Mouse (Mus musculus) thymus, adult 2 months (tissue): ENCODE data around the gene Thsd7b. TPM values are rescaled to one million over a fixed set of nuclear protein-coding genes. Genes with fewer than 3 reads are reported as not detected.

Source experiments
- DNase-seq: peaks from one replicate; pipeline ENCODE4 v3.0.0; 2021
- H3K27ac ChIP-seq: fragments of 200-500 bp; 2 replicates; pipeline ENCODE4 v1.5.1; 2012; ENCODE audit warnings: low read length, control low read depth; ENCODE audit not compliant: control insufficient read depth, insufficient read depth
- H3K27me3 ChIP-seq: fragments of 200-500 bp; 2 replicates; pipeline ENCODE4 v1.6.1; 2012; ENCODE audit warnings: mild to moderate bottlenecking, low read length, moderate library complexity, mixed read lengths; ENCODE audit not compliant: control insufficient read depth, insufficient read depth
- H3K36me3 ChIP-seq: fragments of 200-500 bp; 2 replicates; pipeline ENCODE4 v1.6.1; 2012; ENCODE audit warnings: mild to moderate bottlenecking, low read length, moderate library complexity; ENCODE audit not compliant: control insufficient read depth, insufficient read depth
- H3K4me1 ChIP-seq: fragments of 200-500 bp; replicated peaks from 2 replicates; pipeline ENCODE4 v1.6.1; 2012; ENCODE audit warnings: low read length; ENCODE audit not compliant: control insufficient read depth, insufficient read depth
- H3K4me3 ChIP-seq: fragments of 200-500 bp; 2 replicates; pipeline ENCODE4 v1.5.1; 2012; ENCODE audit warnings: mild to moderate bottlenecking, low read length, control low read depth, moderate library complexity; ENCODE audit not compliant: control insufficient read depth, insufficient read depth
- CTCF ChIP-seq: fragments of 200-500 bp; IDR thresholded peaks from 2 replicates; pipeline ENCODE4 v1.5.1; 2012; ENCODE audit warnings: mild to moderate bottlenecking, control low read depth, low read length, moderate library complexity, borderline replicate concordance; ENCODE audit not compliant: control insufficient read depth, poor library complexity, insufficient read depth; ENCODE audit errors: extremely low read depth
- POLR2A ChIP-seq: fragments of 200-500 bp; IDR thresholded peaks from 2 replicates; pipeline ENCODE4 v1.6.1; 2012; ENCODE audit warnings: mild to moderate bottlenecking, low read length, control low read depth, moderate library complexity; ENCODE audit not compliant: control insufficient read depth, poor library complexity, insufficient read depth; ENCODE audit errors: extremely low read depth
- WGBS: fragments of 180-500 bp; shearing (Covaris S2); methylation state at CpG from one replicate; pipeline ENCODE4 v1.1.7; 2018; 5-methylcytosine and 5-hydroxymethylcytosine counted together
- polyA plus RNA-seq: library from polyadenylated mRNA; depleted of rRNA; stranded (reverse); fragments of >200 nt; gene quantifications from 2 replicates; pipeline ENCODE4 v1.2.3, GENCODE M21; 2012

The Thsd7b gene
- polyA plus RNA-seq, 1 experiment = 0.55 TPM

GRCm38 (mm10) chr1:129658045-129658444 is 384.9 kb downstream of the Thsd7b start:
- Histone ChIP-seq H3K27me3 (no peaks in the 10 kb centered on the region), H3K4me3 (no peak overlapping the region), H3K4me1 (no peaks in the 10 kb centered on the region), H3K36me3 (no peaks in the 10 kb centered on the region), H3K27ac (no peak overlapping the region)
- DNase-seq = no peak
- WGBS = 16% methylated on average over 3 of the region's 3 CpGs
- TF ChIP-seq POLR2A = no peak

DNA sequence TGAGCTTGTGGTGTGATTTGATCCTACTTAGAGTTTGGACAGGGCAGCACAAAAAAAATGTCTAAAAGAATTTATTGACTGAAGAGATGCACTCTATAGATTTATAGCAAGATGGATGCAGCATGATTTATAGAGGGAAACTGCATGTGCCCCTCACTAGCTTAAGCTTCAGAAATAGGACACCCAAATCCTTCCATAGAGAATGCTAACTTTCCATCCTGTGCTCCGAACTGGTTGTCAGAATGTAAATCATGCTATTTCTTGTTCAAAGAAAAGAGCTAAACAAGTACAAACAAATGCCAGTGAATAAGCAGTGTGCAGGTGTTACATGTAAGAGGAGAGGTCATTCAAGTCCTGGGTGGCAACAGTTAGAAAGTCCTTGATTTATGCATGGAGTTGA is 402.8 kb downstream of the Thsd7b start:
- no peak for DNase-seq
- TF ChIP-seq CTCF (no peak), POLR2A (no peak)
- no peaks in the 10 kb centered on the region for H3K36me3 ChIP-seq
- WGBS = 92% methylated on average over 1 of the region's 1 CpGs
- no peak overlapping the region for H3K4me3 ChIP-seq
- no peaks in the 10 kb centered on the region for H3K27me3 ChIP-seq
- H3K27ac ChIP-seq = no peak overlapping the region
- no peaks in the 10 kb centered on the region for H3K4me1 ChIP-seq

- Histone ChIP-seq H3K27me3 (no peaks in the 10 kb centered on the region), H3K36me3 (no peaks in the 10 kb centered on the region), H3K27ac (no peak overlapping the region), H3K4me3 (no peak overlapping the region), H3K4me1 (no peaks in the 10 kb centered on the region)
- DNase-seq = no peak
- WGBS = 77% methylated on average over 4 of the region's 4 CpGs
- TF ChIP-seq CTCF (no peak), POLR2A (no peak)
These were observed 405.7 kb downstream of the Thsd7b start for GRCm38 (mm10) chr1:129678851-129679250.

- H3K36me3 ChIP-seq = no peaks in the 10 kb centered on the region
- H3K4me1 ChIP-seq = no peaks in the 10 kb centered on the region
- WGBS = 97% methylated on average over 1 of the region's 1 CpGs
- TF ChIP-seq CTCF = no peak
- TF ChIP-seq POLR2A = no peak
- H3K27ac ChIP-seq = no peak overlapping the region
- H3K27me3 ChIP-seq = no peaks in the 10 kb centered on the region
- H3K4me3 ChIP-seq = no peak overlapping the region
- no peak for DNase-seq
These were observed 432.6 kb downstream of the Thsd7b start for GRCm38 (mm10) chr1:129705701-129706100.

DNA sequence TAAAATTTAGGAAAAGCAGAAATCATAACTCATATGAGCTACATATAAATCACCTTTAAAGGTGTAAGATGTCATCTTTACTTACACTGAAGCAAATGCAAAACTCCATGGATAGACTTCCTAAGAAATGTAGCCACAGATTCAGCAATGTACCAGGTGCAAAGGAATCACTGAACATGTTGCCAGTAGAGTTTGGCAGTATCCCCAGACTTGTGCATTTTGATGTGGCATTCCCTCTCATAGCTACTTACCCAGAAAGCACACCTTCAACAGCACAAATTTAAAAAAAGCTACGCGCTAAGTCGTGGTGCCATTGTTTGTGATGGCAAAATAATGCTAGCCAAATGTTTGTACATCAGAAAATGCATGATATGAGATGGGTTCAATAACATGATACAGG is 439.6 kb downstream of the Thsd7b start:
- no peak for DNase-seq
- Histone ChIP-seq H3K27ac (no peak overlapping the region), H3K4me1 (no peaks in the 10 kb centered on the region), H3K36me3 (no peaks in the 10 kb centered on the region), H3K4me3 (no peak overlapping the region), H3K27me3 (no peaks in the 10 kb centered on the region)
- 95% methylated on average over 3 of the region's 3 CpGs for WGBS
- TF ChIP-seq POLR2A (no peak), CTCF (no peak)

GRCm38 (mm10) chr1:129713571-129713970 is 440.5 kb downstream of the Thsd7b start:
- Histone ChIP-seq H3K36me3 (no peaks in the 10 kb centered on the region), H3K4me3 (no peak overlapping the region)
- no peak for DNase-seq

DNA sequence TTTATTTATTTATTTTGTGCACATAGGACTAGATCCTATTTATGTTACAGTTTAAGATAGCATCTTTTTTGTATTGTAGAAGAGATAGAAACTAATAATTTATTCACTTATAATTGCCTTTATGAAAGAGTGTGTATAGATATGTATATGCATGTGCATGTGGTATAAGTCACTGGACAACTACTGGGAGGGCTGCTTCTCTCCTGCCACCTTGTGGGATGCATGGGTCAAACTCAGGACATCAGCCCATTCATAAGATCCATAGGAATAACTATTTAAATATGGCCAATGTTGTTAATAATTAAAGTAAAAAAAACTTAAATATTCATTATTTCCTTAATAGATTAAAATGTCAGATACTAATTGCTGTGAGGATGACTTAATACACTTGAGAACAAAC is 446.5 kb downstream of the Thsd7b start:
- H3K36me3 ChIP-seq = no peaks in the 10 kb centered on the region

More at GRCm38 (mm10) chr1:129713571-129713970, 440.5 kb downstream of the Thsd7b start:
- Histone ChIP-seq H3K4me1 (no peaks in the 10 kb centered on the region), H3K27ac (no peak overlapping the region), H3K27me3 (no peaks in the 10 kb centered on the region)
- TF ChIP-seq CTCF = no peak
- no peak for TF ChIP-seq POLR2A
- WGBS = 89% methylated on average over 3 of the region's 3 CpGs

More for the DNA sequence above, 446.5 kb downstream of the Thsd7b start:
- Histone ChIP-seq H3K4me1 (no peaks in the 10 kb centered on the region), H3K4me3 (no peak overlapping the region), H3K27me3 (no peaks in the 10 kb centered on the region), H3K27ac (no peak overlapping the region)
- TF ChIP-seq CTCF (no peak), POLR2A (no peak)
- DNase-seq = no peak
